Mouse (Mus musculus) kidney, adult 2 months (tissue): ENCODE results near the gene Mansc1.

ENCODE experiments used
- CTCF ChIP-seq: fragments of 200-500 bp; conservative IDR thresholded peaks from 2 replicates; pipeline ENCODE4 v1.5.1; 2011; ENCODE audit warnings: low read depth, mild to moderate bottlenecking, control low read depth, low read length, moderate library complexity, mixed read lengths; ENCODE audit not compliant: insufficient read depth, insufficient read length
- POLR2A ChIP-seq: fragments of 200-500 bp; IDR thresholded peaks from one replicate; pipeline ENCODE4 v1.6.1; 2011; ENCODE audit warnings: low read depth, low read length, control low read depth

GRCm38 (mm10) chr6:134621552-134621949, 10.7 kb downstream of the Mansc1 start:
- no peak for TF ChIP-seq CTCF
- no peak for TF ChIP-seq POLR2A
